Comparison of ENCODE assay signal across 8 mouse cellular contexts in genomic region chr3:154572341-154572972, GRCm38 (mm10). TPM values are rescaled to one million over a fixed set of nuclear protein-coding genes. Genes with fewer than 3 reads are reported as not detected.
DNase-seq lines count a peak whose midpoint lies in the region; ATAC-seq and TF ChIP-seq lines count a peak whose summit lies in the region.

No protein-coding gene starts in this region.

- no peak overlapping the region for H3K9ac ChIP-seq in heart, postnatal 0 days (replicated peaks; ENCODE audit: low read depth, low read length)
- H3K9ac ChIP-seq in lung, embryonic 14.5 days, result no peak overlapping the region

- no peak for TF ChIP-seq POLR2A in brain, embryonic 14.5 days (IDR thresholded peaks at IDR 0.05; ENCODE audit: borderline replicate concordance, extremely low read depth, insufficient read depth, insufficient read length, poor library complexity, severe bottlenecking)
- TF ChIP-seq POLR2A in embryonic fibroblast, embryonic 13.5 days (IDR thresholded peaks at IDR 0.05; ENCODE audit: low read depth, low read length), result no peak

- H3K9me3 ChIP-seq in E14TG2a.4 (ENCODE audit: low read length), result no peaks in the 10 kb centered on the region
- no peaks in the 10 kb centered on the region for H3K9me3 ChIP-seq in heart, postnatal 0 days (replicated peaks; ENCODE audit: control insufficient read depth, low read length)
- no peaks in the 10 kb centered on the region for H3K9me3 ChIP-seq in lung, embryonic 14.5 days (ENCODE audit: low read depth, low read length)

- peak; percentile 82 for ATAC-seq in heart, postnatal 0 days (ENCODE audit: insufficient read depth, low read depth)
- peak; percentile 79 for ATAC-seq in lung, embryonic 14.5 days (ENCODE audit: insufficient read depth)
- peak; percentile 72; the same call in 1 of the 2 replicates for ATAC-seq in neutrophil, adult 5-6 weeks (ENCODE audit: extremely low read depth, insufficient number of reproducible peaks, low FRiP score, poor library complexity, severe bottlenecking)

- WGBS in heart, postnatal 0 days, result 10% methylated on average over 12 of the region's 12 CpGs
- 12% methylated on average over 12 of the region's 12 CpGs for WGBS in lung, embryonic 14.5 days

- peak; percentile 93 for DNase-seq in brain, embryonic 14.5 days (ENCODE audit: low read depth)
- peak; percentile 71 for DNase-seq in heart, postnatal 0 days (ENCODE audit: low spot score)
- peak; percentile 67 to 86 for DNase-seq in kidney, postnatal 36 days
- peak; percentile 94 for DNase-seq in lung, embryonic 14.5 days
- DNase-seq in thymus, adult 18-20 months, result peak; percentile 8 to 10

- peaks cover 13% of the 10 kb centered on the region for H3K4me1 ChIP-seq in E14TG2a.4 (replicated peaks; ENCODE audit: low read depth, low read length)
- peaks cover 4% of the 10 kb centered on the region for H3K4me1 ChIP-seq in embryonic fibroblast, embryonic 13.5 days (ENCODE audit: control insufficient read depth, insufficient read depth, low read length)
- no peaks in the 10 kb centered on the region for H3K4me1 ChIP-seq in heart, postnatal 0 days (ENCODE audit: control insufficient read depth, insufficient read depth)
- no peaks in the 10 kb centered on the region for H3K4me1 ChIP-seq in lung, embryonic 14.5 days (ENCODE audit: insufficient read depth)

- H3K27me3 ChIP-seq in E14TG2a.4 (ENCODE audit: insufficient read depth, low read length), result 0 out of 2 replicates have a peak, but pooled peaks cover 3% of the 10 kb centered on the region
- peaks cover 5% of the 10 kb centered on the region; the same call in 1 of the 2 replicates for H3K27me3 ChIP-seq in heart, postnatal 0 days (ENCODE audit: control insufficient read depth, insufficient read depth, low read length)
- H3K27me3 ChIP-seq in lung, embryonic 14.5 days (ENCODE audit: insufficient read depth, low read length), result peaks cover 23% of the 10 kb centered on the region

- H3K27ac ChIP-seq in embryonic fibroblast, embryonic 13.5 days (ENCODE audit: insufficient read depth, low read length), result no peak overlapping the region
- H3K27ac ChIP-seq in heart, postnatal 0 days (ENCODE audit: low read depth), result no peak overlapping the region
- no peak overlapping the region for H3K27ac ChIP-seq in lung, embryonic 14.5 days (ENCODE audit: low read depth)

- no peak for TF ChIP-seq EP300 in heart, postnatal 0 days (IDR thresholded peaks at IDR 0.05; ENCODE audit: low read depth)

- no peak overlapping the region; the same call in 1 of the 2 replicates for H3K4me2 ChIP-seq in heart, postnatal 0 days (ENCODE audit: low read depth, low read length)
- H3K4me2 ChIP-seq in lung, embryonic 14.5 days, result no peak overlapping the region

- H3K36me3 ChIP-seq in E14TG2a.4 (ENCODE audit: insufficient read depth, low read length), result no peaks in the 10 kb centered on the region; the same call in 1 of the 2 replicates
- no peaks in the 10 kb centered on the region for H3K36me3 ChIP-seq in heart, postnatal 0 days (replicated peaks; ENCODE audit: control insufficient read depth, insufficient read depth, low read length)
- no peaks in the 10 kb centered on the region for H3K36me3 ChIP-seq in lung, embryonic 14.5 days (ENCODE audit: insufficient read depth)

- no peak overlapping the region for H3K4me3 ChIP-seq in E14TG2a.4 (replicated peaks; ENCODE audit: low read length)
- no peak overlapping the region for H3K4me3 ChIP-seq in embryonic fibroblast, embryonic 13.5 days (ENCODE audit: insufficient read depth, low read length)
- no peak overlapping the region for H3K4me3 ChIP-seq in heart, postnatal 0 days (ENCODE audit: low read depth, low read length)
- no peak overlapping the region for H3K4me3 ChIP-seq in lung, embryonic 14.5 days (ENCODE audit: low read depth, low read length)

- TF ChIP-seq CTCF in E14TG2a.4 (conservative IDR thresholded peaks at IDR 0.05; ENCODE audit: low read length), result peak; percentile 73
- peak; percentile 95 for TF ChIP-seq CTCF in brain, embryonic 14.5 days (IDR thresholded peaks at IDR 0.05; ENCODE audit: borderline replicate concordance, extremely low read depth, insufficient read depth, insufficient read length)
- peak; percentile 95 for TF ChIP-seq CTCF in embryonic fibroblast, embryonic 13.5 days (IDR thresholded peaks at IDR 0.05; ENCODE audit: borderline replicate concordance, insufficient read depth, low read length)
- TF ChIP-seq CTCF in heart, postnatal 0 days (IDR thresholded peaks at IDR 0.05; ENCODE audit: low read depth), result peak; percentile 90
- peak; percentile 94 for TF ChIP-seq CTCF in lung, embryonic 14.5 days (IDR thresholded peaks at IDR 0.05; ENCODE audit: low read depth)

RNA-seq across cellular contexts. Expression of gene Cryz, which starts 24.1 kb away (rescaled TPM):
- polyA plus RNA-seq in brain, embryonic 14.5 days (2012; rRNA removed), result 7.6 and 8.1 TPM in 2 replicates
- polyA plus RNA-seq in embryonic fibroblast, embryonic 13.5 days (2011; ENCODE audit: insufficient read length, low read depth, missing spikeins), result 16.7 and 22.6 TPM in 2 replicates
- 15.4 and 46.2 TPM in 2 replicates for total RNA-seq in heart, postnatal 0 days (2014; rRNA removed; ENCODE audit: low replicate concordance)
- 9.0 and 10.3 TPM in 2 replicates for polyA plus RNA-seq in heart, postnatal 0 days (2015; fragmentation: Nextera tagmentation; extraction: Ambion mirVana)
- 19.4 and 19.6 TPM in 2 replicates for polyA plus RNA-seq in lung, embryonic 14.5 days (2014; fragmentation: Nextera tagmentation; extraction: Ambion mirVana)
- 1.4 and 1.7 TPM in 2 replicates for total RNA-seq in neutrophil, adult 5-6 weeks (2017)

RNA-seq across cellular contexts. Expression of gene Tyw3, which starts 24.4 kb away (rescaled TPM):
- 16.5 and 17.6 TPM in 2 replicates for polyA plus RNA-seq in brain, embryonic 14.5 days (2012; rRNA removed)
- 2.9 and 5.7 TPM in 2 replicates for polyA plus RNA-seq in embryonic fibroblast, embryonic 13.5 days (2011; ENCODE audit: insufficient read length, low read depth, missing spikeins)
- 8.5 and 11.7 TPM in 2 replicates for total RNA-seq in heart, postnatal 0 days (2014; rRNA removed; ENCODE audit: low replicate concordance)
- 6.1 and 6.6 TPM in 2 replicates for polyA plus RNA-seq in heart, postnatal 0 days (2015; fragmentation: Nextera tagmentation; extraction: Ambion mirVana)
- 15.9 and 17.9 TPM in 2 replicates for polyA plus RNA-seq in lung, embryonic 14.5 days (2014; fragmentation: Nextera tagmentation; extraction: Ambion mirVana)
- 2.9 and 4.0 TPM in 2 replicates for total RNA-seq in neutrophil, adult 5-6 weeks (2017)

Comparison
In these comparisons a context has a peak if more than half of its experiments do, and no peak if none do; other contexts are left out.
1. DNase-seq: peak in every context shown above with its lines; median percentile 94 in lung, embryonic 14.5 days; 93 in brain, embryonic 14.5 days; 76 in kidney, postnatal 36 days; 71 in heart, postnatal 0 days; 9 in thymus, adult 18-20 months.